Mouse (Mus musculus) gastrocnemius, postnatal 4 days (tissue): Measurements from ENCODE around the gene Slc16a5. TPM values are rescaled to one million over a fixed set of nuclear protein-coding genes. Genes with fewer than 3 reads are reported as not detected.

Source experiments
- DNase-seq, 2 experiments: peaks; one replicate each; pipeline ENCODE4 v3.0.0; 2021 to 2022; ENCODE audit warnings: low spot score in 2 of 2, mixed read lengths in 2 of 2
- microRNA-seq: library from miRNA; unstranded; fragments of <30 nt; microRNA quantifications from one replicate; pipeline ENCODE4 v1.2.0, GENCODE M21; 2021
- total RNA-seq, 2 experiments: library from RNA; stranded (reverse); gene quantifications; 2 replicates each; pipeline ENCODE4 v1.2.3; 2021

The Slc16a5 gene
- total RNA-seq, 2 experiments from 2014 or later = not detected

DNA sequence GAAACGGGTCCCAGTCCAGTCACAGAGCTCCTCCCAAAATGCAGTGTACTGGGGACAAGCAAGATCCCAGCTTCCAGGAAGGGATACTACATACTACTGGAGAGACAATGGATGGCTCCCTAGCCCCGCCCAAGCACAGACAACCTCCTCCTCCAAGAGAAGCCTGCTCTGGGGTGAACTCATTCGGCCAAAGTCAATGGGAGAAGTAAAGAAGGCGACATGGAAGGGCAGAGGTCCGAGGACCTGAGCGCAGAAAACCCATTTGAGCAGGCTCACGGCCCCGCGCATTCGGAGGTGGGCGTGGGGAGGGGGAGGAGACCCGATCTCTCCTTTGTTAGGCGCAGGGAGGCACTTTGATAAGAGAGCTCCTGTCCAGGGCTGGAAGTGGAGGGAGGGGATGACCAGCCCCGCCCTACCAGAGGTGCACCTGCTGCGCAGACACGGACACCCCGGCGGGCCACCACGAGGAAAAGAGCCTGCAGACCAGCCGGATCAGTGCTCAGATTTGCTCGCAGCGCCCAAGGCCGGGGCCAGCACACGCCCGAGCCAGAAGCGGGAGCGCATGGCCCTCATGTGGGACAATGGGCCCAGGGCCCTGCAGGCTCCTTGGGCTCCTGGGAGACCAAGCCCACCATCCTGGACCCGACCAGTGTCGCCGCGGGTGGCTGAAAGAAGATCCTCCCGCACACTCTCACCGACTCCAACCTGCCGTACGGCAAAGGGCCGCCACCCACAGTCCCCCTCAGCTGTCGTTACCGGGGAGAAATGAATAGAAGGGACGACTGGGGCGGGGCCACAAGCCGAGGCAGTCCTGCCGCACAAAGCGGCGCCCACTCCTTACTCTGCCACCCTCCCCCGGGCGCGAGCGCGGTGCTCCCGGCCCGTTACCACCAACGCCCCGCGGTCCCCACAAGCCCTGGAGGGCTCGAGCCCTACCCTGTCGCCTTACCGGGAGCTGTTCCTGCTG, 51.3 kb downstream of the Slc16a5 start:
- peak; percentile 38 to 59 for DNase-seq

DNA sequence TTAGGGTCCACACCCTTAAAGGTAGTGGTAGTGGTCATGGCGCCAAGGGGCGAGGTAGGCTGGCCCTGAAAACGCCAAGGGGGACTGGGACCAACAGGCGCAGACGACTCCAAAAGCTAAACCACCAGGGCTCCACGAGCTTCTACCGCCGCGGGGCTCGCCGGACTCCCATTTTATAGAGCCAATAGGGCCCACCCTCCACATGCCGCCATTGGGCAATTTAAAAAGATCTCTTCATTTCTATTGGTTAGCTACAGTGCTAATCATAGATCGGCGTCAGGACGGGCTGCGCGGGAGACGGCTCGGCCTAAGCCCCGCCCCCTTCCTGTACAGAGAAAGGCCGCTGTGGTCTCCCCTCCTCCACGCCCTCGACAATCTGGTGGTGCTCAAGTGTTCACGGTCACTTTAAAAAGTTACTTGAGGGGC, 52.0 kb downstream of the Slc16a5 start, which contains the start of gene Jpt1:
Gene Jpt1, minus strand, starts transcription at position 150 of the 426 bp plus-strand sequence.
- peak; percentile 81 to 95 for DNase-seq

DNA sequence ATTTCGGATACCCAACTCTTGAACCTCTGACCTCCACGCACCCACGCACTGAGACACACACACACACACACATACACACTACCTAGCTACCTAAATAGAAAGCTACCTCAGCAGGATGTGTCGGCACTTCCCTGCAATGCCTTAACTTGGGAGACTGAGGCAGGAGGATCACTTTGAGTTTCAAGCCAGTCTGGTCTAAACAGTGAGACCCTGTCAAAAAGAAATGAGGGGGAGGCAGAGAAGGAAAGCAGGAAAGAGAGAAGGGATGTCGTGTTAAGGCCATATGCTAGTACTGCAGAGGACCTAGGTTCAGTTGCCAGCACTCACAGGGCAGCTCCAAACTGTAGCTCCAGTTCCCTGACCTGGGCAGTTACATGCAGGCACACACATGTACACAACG, 52.7 kb downstream of the Slc16a5 start:
- DNase-seq = no peak

DNA sequence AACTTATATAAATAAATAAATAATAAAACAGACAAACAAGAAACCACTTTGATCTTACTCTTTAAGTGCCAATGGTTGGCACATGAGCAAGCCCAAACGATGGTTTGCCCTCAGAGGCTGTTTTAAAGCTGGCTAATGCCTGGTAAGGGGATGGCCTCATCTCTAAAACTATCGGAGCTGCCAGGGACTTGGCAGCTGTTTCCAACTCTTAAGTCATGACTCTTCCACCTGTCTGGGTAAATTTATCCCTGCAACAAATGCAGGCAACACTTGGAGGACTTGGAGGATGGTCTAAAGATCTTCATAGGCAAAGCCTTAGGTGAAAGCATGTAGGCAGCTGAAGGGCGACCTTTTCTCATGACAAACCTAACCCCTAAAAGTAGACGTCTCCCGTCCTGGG, 54.7 kb downstream of the Slc16a5 start:
- DNase-seq = no peak

DNA sequence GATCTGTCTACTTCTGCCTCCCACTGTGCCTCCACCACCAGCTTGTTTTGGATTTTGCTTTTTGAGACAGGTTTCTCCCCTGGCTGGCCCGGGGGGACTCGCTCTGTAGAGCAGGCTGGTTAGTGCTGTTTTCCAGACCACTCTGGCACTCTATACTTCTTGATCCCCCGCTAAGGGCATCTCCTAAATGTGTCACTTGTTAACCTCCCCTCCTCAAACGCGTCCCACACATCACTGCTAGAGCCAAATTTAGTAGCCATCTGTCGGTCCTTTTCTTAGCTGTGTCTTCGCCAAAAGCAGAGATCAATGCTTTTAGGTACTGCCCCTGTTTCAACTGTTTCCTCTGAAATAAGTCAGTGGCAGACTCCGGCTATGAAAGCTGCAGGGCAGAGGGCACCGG, 56.4 kb downstream of the Slc16a5 start:
- no peak for DNase-seq

DNA sequence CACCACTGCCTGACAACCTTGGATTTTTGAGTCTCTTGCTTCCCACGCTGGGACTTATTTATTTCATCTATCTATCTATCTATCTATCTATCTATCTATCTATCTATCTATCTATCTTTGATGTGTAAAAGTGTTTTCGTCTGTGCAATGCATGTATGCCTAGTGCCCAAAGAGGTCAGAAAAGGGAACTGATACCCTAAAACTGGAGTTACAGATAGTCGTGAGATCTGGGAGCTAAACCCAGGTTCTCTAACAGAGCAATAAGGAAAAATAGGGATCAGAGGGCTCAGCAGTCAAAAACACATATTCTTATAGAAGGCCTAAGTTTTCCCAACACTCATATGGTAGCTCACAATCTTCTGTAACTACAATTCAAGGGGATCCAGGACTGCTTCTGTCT, 57.3 kb downstream of the Slc16a5 start:
- no peak for DNase-seq

DNA sequence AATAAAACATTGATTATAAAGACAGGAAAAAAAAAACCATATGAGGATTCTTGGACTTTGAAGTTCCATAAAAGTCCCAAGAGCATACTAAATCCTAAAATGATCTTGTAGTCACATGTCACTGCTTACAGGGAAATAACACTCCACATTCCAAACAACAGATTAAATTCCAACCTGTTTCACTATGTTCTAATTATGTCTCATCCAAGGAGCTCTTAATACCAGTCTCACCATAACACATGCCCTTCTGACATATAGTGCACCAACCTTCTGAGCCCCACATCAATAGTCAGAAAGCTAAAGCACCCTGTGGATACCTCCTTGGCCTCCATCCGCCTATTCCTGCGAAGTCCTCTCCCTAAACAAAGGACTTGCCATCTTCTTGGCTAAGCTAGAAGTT, 57.9 kb downstream of the Slc16a5 start:
- DNase-seq = no peak

DNA sequence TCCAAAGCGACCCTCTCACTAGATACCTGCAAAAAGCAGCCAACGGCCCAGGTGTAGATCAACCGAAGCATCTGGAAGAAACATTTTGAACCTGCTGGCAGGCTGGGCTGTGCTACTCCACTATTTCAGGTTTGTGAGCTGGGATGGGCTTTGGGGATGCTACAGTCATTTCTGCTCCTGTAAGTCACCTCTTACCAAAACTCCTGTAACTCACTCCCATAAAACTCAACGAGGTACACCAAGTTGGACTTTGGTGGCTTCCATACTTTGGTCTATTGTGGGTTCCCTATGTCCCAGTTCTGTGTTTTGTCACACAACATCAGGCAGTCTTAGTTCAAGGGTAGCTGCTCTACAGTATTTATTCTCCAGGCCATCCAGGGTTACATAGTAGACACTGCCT, 58.8 kb downstream of the Slc16a5 start:
- DNase-seq = no peak

DNA sequence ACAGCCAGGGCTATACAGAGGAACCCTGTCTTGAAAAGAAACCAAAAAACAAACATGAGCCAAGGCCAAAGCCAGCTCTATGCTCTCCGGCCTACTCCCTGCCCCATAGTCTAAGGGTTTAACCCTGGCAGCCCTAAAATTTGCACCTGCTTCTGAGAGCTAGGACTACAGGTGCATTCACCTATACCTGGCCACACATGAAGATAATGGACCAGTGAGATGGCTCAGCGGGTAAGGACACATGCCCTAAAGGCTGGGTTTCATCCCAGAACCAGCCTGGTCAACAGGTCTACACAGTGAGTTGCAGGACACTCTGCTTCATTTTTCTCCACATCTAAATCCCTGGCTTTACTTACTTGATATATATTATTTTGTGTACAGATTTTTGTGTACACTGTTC, 60.0 kb downstream of the Slc16a5 start:
- no peak for DNase-seq

DNA sequence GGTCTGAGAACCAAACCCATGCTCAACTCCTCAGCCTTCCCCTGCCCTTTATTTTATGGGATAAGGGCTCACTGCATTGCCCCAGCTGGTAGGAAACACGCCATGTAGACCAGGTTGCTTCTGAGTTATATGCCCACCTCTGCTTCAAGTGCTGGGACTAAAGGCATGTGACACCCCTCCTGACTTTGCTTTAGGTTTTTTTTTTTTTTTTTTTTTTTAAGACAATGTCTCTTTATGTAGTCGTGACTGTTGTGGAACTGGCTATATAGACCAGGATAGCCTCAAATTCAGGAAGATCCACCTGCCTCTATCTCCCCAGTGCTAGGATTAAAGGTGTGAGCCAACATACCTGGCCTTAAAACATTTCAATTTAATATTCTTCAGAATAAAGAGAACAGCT, 60.4 kb downstream of the Slc16a5 start:
- DNase-seq = no peak

Small RNAs within 50 kb of the gene (microRNA-seq; reads per million reads assigned to microRNA genes)
- not detected for gene Mir3968

Other genes starting within 250 kb of the Slc16a5 start
- gene Grin2c, start 195.2 kb upstream of the Slc16a5 start, total RNA-seq = not detected
- gene Fdxr, start 185.4 kb upstream of the Slc16a5 start, total RNA-seq = 1 to 10 TPM; 6.7 to 7.7 TPM
- under 1 TPM; 0.34 to 0.37 TPM for gene Fads6, start 164.8 kb upstream of the Slc16a5 start, total RNA-seq
- not detected for gene Otop2, start 155.3 kb upstream of the Slc16a5 start, total RNA-seq
- gene Ush1g, start 140.4 kb upstream of the Slc16a5 start, total RNA-seq = not detected
- not detected for gene Otop3, start 127.7 kb upstream of the Slc16a5 start, total RNA-seq
- 1 to 10 TPM; 7.2 to 9.0 TPM for gene Hid1, start 94.7 kb upstream of the Slc16a5 start, total RNA-seq
- gene Cdr2l, start 80.6 kb upstream of the Slc16a5 start, total RNA-seq = 10 to 100 TPM; 19.4 to 22.2 TPM
- 10 to 100 TPM; 89.6 to 94.0 TPM for gene Mrpl58, start 58.7 kb upstream of the Slc16a5 start, total RNA-seq
- 100 to 1,000 TPM; 763 to 790 TPM for gene Atp5h, start 42.5 kb upstream of the Slc16a5 start, total RNA-seq
- gene Kctd2, start 42.3 kb upstream of the Slc16a5 start, total RNA-seq = 10 to 100 TPM; 21.4 to 21.6 TPM
- gene Trim80, start 21.9 kb upstream of the Slc16a5 start, total RNA-seq = not detected
- 1 to 10 TPM; 2.1 to 3.4 TPM for gene Armc7, start 13.2 kb downstream of the Slc16a5 start, total RNA-seq
- 10 to 100 TPM; 20.1 to 23.0 TPM for gene Nt5c, start 29.4 kb downstream of the Slc16a5 start, total RNA-seq
- gene Jpt1, start 51.9 kb downstream of the Slc16a5 start, total RNA-seq = 100 to 1,000 TPM; 251 to 285 TPM
- 100 to 1,000 TPM; 230 to 244 TPM for gene Sumo2, start 73.8 kb downstream of the Slc16a5 start, total RNA-seq
- gene Nup85, start 102.0 kb downstream of the Slc16a5 start, total RNA-seq = 10 to 100 TPM; 43.4 to 45.2 TPM
- 10 to 100 TPM; 70.9 to 73.2 TPM for gene Mrps7, start 141.5 kb downstream of the Slc16a5 start, total RNA-seq
- 10 to 100 TPM; 15.9 to 21.8 TPM for gene Gga3, start 141.6 kb downstream of the Slc16a5 start, total RNA-seq
- 10 to 100 TPM; 29.7 to 31.9 TPM for gene Mif4gd, start 150.5 kb downstream of the Slc16a5 start, total RNA-seq
- gene Slc25a19, start 165.8 kb downstream of the Slc16a5 start, total RNA-seq = 10 to 100 TPM; 24.0 to 27.4 TPM
- 100 to 1,000 TPM; 106 to 116 TPM for gene Grb2, start 246.1 kb downstream of the Slc16a5 start, total RNA-seq